Mouse (Mus musculus) embryo, embryonic 11.5 days (tissue): Measurements from ENCODE around the gene Mymx.

Experiments used
- DNase-seq: peaks from one replicate; pipeline ENCODE4 v3.0.0-alpha.2; 2012; ENCODE audit warnings: low read depth, low spot score

Gene Mymx

GRCm38 (mm10) chr17:45589844-45590243, 12.1 kb downstream of the Mymx start:
- no peak for DNase-seq

GRCm38 (mm10) chr17:45589236-45589635, 12.7 kb downstream of the Mymx start:
- DNase-seq: no peak

GRCm38 (mm10) chr17:45588370-45588769, 13.5 kb downstream of the Mymx start:
- DNase-seq: no peak

GRCm38 (mm10) chr17:45586449-45586837, 15.5 kb downstream of the Mymx start:
- DNase-seq: no peak

- no peak for DNase-seq
Measured at GRCm38 (mm10) chr17:45585725-45586448, 16.0 kb downstream of the Mymx start.

GRCm38 (mm10) chr17:45584939-45585678, 16.8 kb downstream of the Mymx start:
- peak; percentile 65 for DNase-seq

GRCm38 (mm10) chr17:45584096-45584896, 17.6 kb downstream of the Mymx start:
- no peak for DNase-seq

GRCm38 (mm10) chr17:45582715-45583355, 19.1 kb downstream of the Mymx start:
- DNase-seq: no peak

- DNase-seq: no peak
Measured at GRCm38 (mm10) chr17:45582188-45582587, 19.7 kb downstream of the Mymx start.

GRCm38 (mm10) chr17:45581567-45581983, 20.3 kb downstream of the Mymx start:
- no peak for DNase-seq

- no peak for DNase-seq
Measured at GRCm38 (mm10) chr17:45580958-45581477, 20.9 kb downstream of the Mymx start.

GRCm38 (mm10) chr17:45579554-45579953, 22.3 kb downstream of the Mymx start:
- no peak for DNase-seq

GRCm38 (mm10) chr17:45578843-45579242, 23.1 kb downstream of the Mymx start:
- DNase-seq: no peak

GRCm38 (mm10) chr17:45578242-45578641, 23.7 kb downstream of the Mymx start:
- DNase-seq: no peak

GRCm38 (mm10) chr17:45575123-45575897, 26.6 kb downstream of the Mymx start:
- DNase-seq: no peak

GRCm38 (mm10) chr17:45574129-45574761, 27.7 kb downstream of the Mymx start:
- no peak for DNase-seq

- DNase-seq: peak; percentile 87
Measured at GRCm38 (mm10) chr17:45573780-45574123, 28.1 kb downstream of the Mymx start.

GRCm38 (mm10) chr17:45573087-45573779, 28.7 kb downstream of the Mymx start, which contains the start of gene Hsp90ab1:
Hsp90ab1 (minus strand) TSS chr17:45573271.
- peak; percentile 96 for DNase-seq
